Mouse (Mus musculus) erythroblast, embryonic 14.5 days (primary cell): ENCODE measurements at regions not wholly inside any gene's neighbourhood (a gene's known extent, or its start where the extent isn't known, plus 50 kb on each side); places are given as distances from the start of the nearest gene placed in this dataset.

Experiments used
- GATA1 ChIP-seq: IDR thresholded peaks from 2 replicates; pipeline ENCODE4 v1.6.1; 2012; ENCODE audit warnings: low read length, inconsistent platforms, mixed read lengths
- TAL1 ChIP-seq: IDR thresholded peaks from 3 replicates; pipeline ENCODE4 v1.6.1; 2012; ENCODE audit warnings: low read length, inconsistent platforms, mixed read lengths

DNA sequence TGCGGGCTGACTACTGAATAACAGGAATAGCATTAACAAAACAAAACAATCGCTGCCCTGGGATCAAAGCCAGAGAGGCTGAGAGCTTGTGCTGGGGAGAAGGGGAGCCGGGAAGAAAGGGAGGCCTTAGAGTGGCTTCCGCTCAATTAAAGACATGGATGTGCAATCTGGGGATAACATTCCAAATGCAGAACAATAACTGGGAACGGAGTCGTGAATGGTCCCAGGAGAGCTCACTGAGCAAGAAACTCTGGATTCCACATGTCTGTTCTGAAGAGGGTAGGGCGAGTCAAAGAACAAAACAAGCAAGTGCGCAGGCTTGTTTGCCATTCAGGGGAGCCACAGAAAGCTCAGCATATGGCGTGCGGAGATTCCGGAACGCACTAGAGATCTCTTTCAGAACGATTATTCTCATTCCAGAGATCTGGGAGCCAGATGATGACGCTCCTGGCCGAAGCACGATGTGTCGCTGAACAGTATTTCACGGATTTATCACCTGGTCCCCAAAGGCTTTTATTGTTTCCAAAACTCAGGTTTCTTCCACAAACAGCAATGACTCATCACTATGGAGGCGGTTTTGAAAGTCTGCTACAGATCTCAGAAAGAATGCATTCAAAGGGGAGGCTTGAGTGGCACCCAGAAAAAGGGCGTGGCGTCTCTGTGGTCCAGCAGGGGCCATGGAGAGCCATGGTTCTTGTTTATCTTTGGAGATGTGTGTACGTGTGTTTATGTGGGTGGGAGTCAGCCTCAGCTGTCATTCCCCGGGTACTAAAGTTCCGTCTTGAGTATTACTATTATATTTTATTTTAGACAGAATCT, 159.0 kb downstream of the Slc4a3 start:
- TF ChIP-seq GATA1: no peak
- TF ChIP-seq TAL1: no peak
